Mouse (Mus musculus) monocyte, adult 5-6 weeks (primary cell): Measurements from ENCODE around the gene Car5a. TPM values are rescaled to one million over a fixed set of nuclear protein-coding genes. Genes with fewer than 3 reads are reported as not detected.

ENCODE experiments used
- ATAC-seq: fragments of 153-309, 156-312 bp; replicated peaks from 2 replicates; pipeline ENCODE4 v1.8.0; 2017; ENCODE audit warnings: mild to moderate bottlenecking; ENCODE audit not compliant: low TSS enrichment, insufficient number of reproducible peaks, severe bottlenecking, poor library complexity, low FRiP score
- total RNA-seq: library from RNA; stranded (forward); fragments of 200-1000, 200-491, 200-594 nt; gene quantifications from 3 replicates; pipeline ENCODE4 v1.2.3, GENCODE M21; 2017

Gene Car5a
- total RNA-seq, 1 experiment from 2014 or later, result not detected

GRCm38 (mm10) chr8:121912831-121913230, 31.9 kb downstream of the Car5a start:
- ATAC-seq, result no peak

GRCm38 (mm10) chr8:121911987-121912386, 32.7 kb downstream of the Car5a start:
- ATAC-seq, result no peak

- ATAC-seq, result no peak
Measured at GRCm38 (mm10) chr8:121911400-121911799, 33.3 kb downstream of the Car5a start.

- ATAC-seq, result no peak
Measured at GRCm38 (mm10) chr8:121909663-121910062, 35.0 kb downstream of the Car5a start.

- no peak for ATAC-seq
Measured at GRCm38 (mm10) chr8:121909148-121909541, 35.6 kb downstream of the Car5a start.

GRCm38 (mm10) chr8:121908378-121909147, 36.1 kb downstream of the Car5a start:
- no peak for ATAC-seq

GRCm38 (mm10) chr8:121907587-121908248, 37.0 kb downstream of the Car5a start, which contains the start of gene Slc7a5:
Slc7a5 (minus strand) TSS chr8:121907694.
- peak; percentile 71 for ATAC-seq

GRCm38 (mm10) chr8:121906542-121907512, 37.9 kb downstream of the Car5a start:
- ATAC-seq, result peak; percentile 36

GRCm38 (mm10) chr8:121905864-121906263, 38.8 kb downstream of the Car5a start:
- no peak for ATAC-seq

GRCm38 (mm10) chr8:121905420-121905819, 39.3 kb downstream of the Car5a start:
- ATAC-seq, result no peak

GRCm38 (mm10) chr8:121904999-121905398, 39.7 kb downstream of the Car5a start:
- no peak for ATAC-seq

GRCm38 (mm10) chr8:121903977-121904376, 40.7 kb downstream of the Car5a start:
- no peak for ATAC-seq

GRCm38 (mm10) chr8:121901498-121902236, 43.0 kb downstream of the Car5a start:
- ATAC-seq, result no peak

GRCm38 (mm10) chr8:121899180-121900044, 45.3 kb downstream of the Car5a start:
- ATAC-seq, result no peak

GRCm38 (mm10) chr8:121898401-121898931, 46.2 kb downstream of the Car5a start:
- peak; percentile 82 for ATAC-seq

- ATAC-seq, result no peak
Measured at GRCm38 (mm10) chr8:121897871-121898381, 46.8 kb downstream of the Car5a start.

GRCm38 (mm10) chr8:121897205-121897604, 47.5 kb downstream of the Car5a start:
- ATAC-seq, result no peak
